ENCODE assay signal across 9 mouse cellular contexts in genomic region chr5:104982535-104982934, GRCm38 (mm10). TPM values are rescaled to one million over a fixed set of nuclear protein-coding genes. Genes with fewer than 3 reads are reported as not detected.
A peak's percentile ranks its signal among the peaks of the same experiment; 100 is the strongest.
DNase-seq lines count a peak whose midpoint lies in the region; ATAC-seq lines count a peak whose summit lies in the region.
"Had no signal": no experiment of that assay in that cellular context is flagged by ENCODE, and none has a peak within 500 bp of the region (broad histone marks: within the 10 kb centered on the region; RNA-seq: fewer than 3 reads in every experiment).

Gene Abcg3, minus strand, starts transcription at chr5:104982718.

- no peaks in the 10 kb centered on the region for H3K27me3 ChIP-seq in neural tube, embryonic 12.5 days (replicated peaks)
- H3K27me3 ChIP-seq in hindbrain, embryonic 13.5 days: no peaks in the 10 kb centered on the region

- intact Hi-C loops in left cerebral cortex, postnatal 14 days (cut with DNase I): no loop called here

- DNase-seq in neural tube, embryonic 10.5 days (ENCODE audit: extremely low spot score, low spot score): no peak
- DNase-seq in thymus, postnatal 36 days: peak; percentile 79 to 87
- no peak for DNase-seq in embryo, embryonic 9.5 days (ENCODE audit: extremely low spot score)
- DNase-seq in left cerebral cortex, postnatal 14 days (ENCODE audit: low spot score in 2 of 2): no peak
- DNase-seq: cerebellum, adult 2 months had no signal

- no peaks in the 10 kb centered on the region for H3K36me3 ChIP-seq in neural tube, embryonic 12.5 days
- no peaks in the 10 kb centered on the region for H3K36me3 ChIP-seq in hindbrain, embryonic 13.5 days

- no peak within 1 kb of the TSS for H3K9ac ChIP-seq in neural tube, embryonic 12.5 days
- H3K9ac ChIP-seq in hindbrain, embryonic 13.5 days: no peak within 1 kb of the TSS

- H3K27ac ChIP-seq in neural tube, embryonic 12.5 days: no peak within 1 kb of the TSS
- H3K27ac ChIP-seq in hindbrain, embryonic 13.5 days: no peak within 1 kb of the TSS

- WGBS in neural tube, embryonic 12.5 days: 38% methylated on average over 12 of the region's 12 CpGs
- whole genome bisulfite sequencing in hindbrain, embryonic 13.5 days: 39% methylated on average over 12 of the region's 12 CpGs

- H3K9me3 ChIP-seq in neural tube, embryonic 12.5 days: no peaks in the 10 kb centered on the region
- H3K9me3 ChIP-seq in hindbrain, embryonic 13.5 days: no peaks in the 10 kb centered on the region

- 0 out of 2 replicates have a peak within 1 kb of the TSS, but pooled peaks have one; percentile 28 for H3K4me2 ChIP-seq in neural tube, embryonic 12.5 days (replicated peaks)
- no peak within 1 kb of the TSS for H3K4me2 ChIP-seq in hindbrain, embryonic 13.5 days

- H3K4me3 ChIP-seq in neural tube, embryonic 12.5 days: no peak within 1 kb of the TSS
- H3K4me3 ChIP-seq in hindbrain, embryonic 13.5 days: no peak within 1 kb of the TSS

- no peak for ATAC-seq in neural tube, embryonic 12.5 days (ENCODE audit: low FRiP score, low read depth)
- ATAC-seq in inflammation-experienced regulatory T-cells, adult 6 months: peak; percentile 79
- peak; percentile 85 for ATAC-seq in megakaryocyte, adult 5-6 weeks (ENCODE audit: poor library complexity, severe bottlenecking)
- no peak for ATAC-seq in hindbrain, embryonic 13.5 days (ENCODE audit: low FRiP score)

- no peaks in the 10 kb centered on the region for H3K4me1 ChIP-seq in neural tube, embryonic 12.5 days
- H3K4me1 ChIP-seq in hindbrain, embryonic 13.5 days (replicated peaks): no peaks in the 10 kb centered on the region

RNA-seq across cellular contexts. Expression of gene Abcg3, which starts in this region (rescaled TPM):
- polyA plus RNA-seq in neural tube, embryonic 12.5 days (2016; fragmentation: Nextera tagmentation; extraction: Ambion mirVana): 0.56 and 0.75 TPM in 2 replicates
- 10 to 100 TPM; 13.3 to 30.7 (median 22.9) TPM for polyA plus RNA-seq in inflammation-experienced regulatory T-cells, adult 6 months (2017; shearing (Covaris generic))
- total RNA-seq in megakaryocyte, adult 5-6 weeks (2015): 3.0 and 3.5 TPM in 2 replicates
- 5.3 and 6.4 TPM in 2 replicates for total RNA-seq in megakaryocyte, adult 5-6 weeks (2017)
- 0.40 and 0.56 TPM in 2 replicates for polyA plus RNA-seq in hindbrain, embryonic 13.5 days (2015; fragmentation: Nextera tagmentation; extraction: Ambion mirVana)
- total RNA-seq in left cerebral cortex, postnatal 14 days (2021): under 1 TPM in 1 of 2 experiments, not detected in 1; 0.15 TPM

Comparison
In these comparisons a context has a peak if more than half of its experiments do, and no peak if none do; other contexts are left out.
1. ATAC-seq: peak in inflammation-experienced regulatory T-cells, adult 6 months (single experiment) and megakaryocyte, adult 5-6 weeks (single experiment); none in neural tube, embryonic 12.5 days (single experiment) and hindbrain, embryonic 13.5 days (single experiment).
2. DNase-seq: peak in thymus, postnatal 36 days (2 of 2); none in neural tube, embryonic 10.5 days (single experiment), embryo, embryonic 9.5 days (single experiment) and left cerebral cortex, postnatal 14 days (0 of 2).